Mouse (Mus musculus): ENCODE results near the gene 2610008E11Rik.
"Not testable (repeated sequence)": the region's sequence is repeated elsewhere in the genome, so short reads cannot be mapped to it uniquely, and the experiment has no call there.

2610008E11Rik gene

DNA sequence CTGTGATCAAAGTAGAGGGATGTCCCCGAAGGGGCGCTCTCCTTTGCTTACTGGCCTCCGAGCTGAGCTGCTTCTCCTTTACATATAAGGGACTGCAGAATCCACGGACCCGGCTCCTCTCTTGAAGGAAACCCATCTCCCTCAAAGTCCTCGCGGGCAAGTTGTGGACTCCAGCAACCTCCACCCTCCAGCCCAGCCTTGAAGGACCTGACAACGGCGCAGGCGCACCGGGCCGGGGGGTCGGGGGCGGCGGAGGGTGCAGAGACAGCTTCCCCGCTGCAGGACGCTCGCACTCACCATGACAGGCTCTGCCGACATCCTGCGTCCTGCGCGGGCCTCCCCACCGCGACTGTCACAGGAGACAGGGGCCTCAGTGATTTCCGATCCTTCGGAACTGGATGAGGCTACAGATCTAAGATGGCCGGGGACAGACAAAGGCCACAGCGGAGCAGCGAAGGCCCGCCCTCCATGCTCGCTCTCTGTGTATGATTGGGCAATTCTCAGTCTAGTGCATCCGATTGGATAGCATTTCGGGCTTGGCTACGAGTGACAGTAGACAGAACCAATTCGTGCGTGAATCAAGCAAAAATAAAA is at the start of gene 2610008E11Rik:
2610008E11Rik (minus strand) TSS at position 440 of the 594 bp plus-strand sequence.
- DNase-seq (ENCODE audit: low read depth, low spot score), result peak; percentile 97

DNA sequence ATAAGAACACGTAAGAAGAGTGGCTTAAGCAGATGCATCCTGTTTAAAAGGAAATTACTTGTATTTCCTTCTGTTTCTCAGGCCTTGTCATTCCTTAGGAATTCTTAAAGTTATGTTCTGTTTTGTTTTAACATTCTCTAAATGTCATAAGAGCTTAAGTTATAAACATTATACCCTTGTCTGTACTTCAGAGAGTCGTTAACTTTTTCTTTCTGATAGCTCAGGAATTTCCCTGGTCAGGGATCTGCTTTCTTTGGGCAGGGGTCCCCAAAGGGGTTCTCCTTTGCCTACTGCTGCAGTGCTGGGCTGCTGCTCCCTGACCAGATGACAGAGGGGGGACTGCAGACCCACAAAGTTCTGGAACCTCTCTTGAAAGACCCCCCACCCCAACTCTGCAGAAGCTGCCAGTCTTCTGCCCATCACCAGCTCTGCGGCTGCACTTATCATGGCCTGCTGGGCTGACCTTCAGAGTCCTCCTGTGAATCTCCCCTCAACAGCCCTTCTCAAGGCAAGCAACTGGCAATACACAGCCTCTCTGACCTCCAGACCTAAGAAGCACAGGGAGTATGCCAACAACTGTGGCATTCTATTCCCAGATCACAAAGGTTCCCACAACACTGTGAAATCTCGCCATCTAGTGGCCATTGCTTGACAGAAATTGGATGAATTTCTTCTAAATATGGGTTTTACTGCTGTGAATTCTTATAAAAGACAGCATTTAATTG is 18.9 kb upstream of the 2610008E11Rik start:
- DNase-seq (ENCODE audit: low read depth, low spot score), result peak; percentile 79

DNA sequence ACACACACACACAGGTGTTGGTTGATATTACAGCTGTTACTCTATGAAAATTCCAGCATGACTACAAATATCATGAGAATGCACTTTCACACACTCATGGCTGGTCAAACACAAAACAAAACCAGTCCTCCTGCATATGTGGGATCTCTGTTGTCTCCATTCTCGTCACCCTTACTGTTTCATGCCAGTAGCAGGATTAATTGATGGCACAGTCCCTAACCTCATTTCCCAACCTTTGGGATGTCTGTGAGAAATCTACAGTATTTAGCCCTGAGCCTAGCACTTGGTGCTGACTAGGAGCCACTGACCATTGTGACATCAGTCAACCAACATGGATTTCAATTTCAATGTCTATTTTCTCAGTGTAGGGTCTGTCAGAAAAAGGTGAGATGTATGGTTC is 17.7 kb upstream of the 2610008E11Rik start:
- DNase-seq (ENCODE audit: low read depth, low spot score), result no peak

DNA sequence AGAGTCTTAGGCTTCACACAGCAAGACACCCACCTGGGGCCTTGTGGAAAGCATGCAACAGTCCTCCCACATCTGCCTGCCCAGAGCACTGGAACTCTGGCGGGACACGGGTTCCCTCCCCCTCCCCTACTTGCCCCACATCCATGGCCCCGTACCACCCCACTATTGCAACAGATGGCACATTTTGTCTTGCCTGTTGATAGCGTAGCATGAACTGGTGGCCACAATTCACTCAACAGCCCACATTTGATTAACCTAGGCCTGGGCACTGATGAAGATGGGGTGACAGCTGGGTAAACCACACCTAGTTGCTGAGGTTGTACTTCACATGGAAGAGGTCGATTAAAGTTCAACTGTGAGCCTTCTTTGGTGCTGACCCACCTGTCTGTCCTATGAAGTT is 13.1 kb upstream of the 2610008E11Rik start:
- DNase-seq (ENCODE audit: low read depth, low spot score), result no peak

DNA sequence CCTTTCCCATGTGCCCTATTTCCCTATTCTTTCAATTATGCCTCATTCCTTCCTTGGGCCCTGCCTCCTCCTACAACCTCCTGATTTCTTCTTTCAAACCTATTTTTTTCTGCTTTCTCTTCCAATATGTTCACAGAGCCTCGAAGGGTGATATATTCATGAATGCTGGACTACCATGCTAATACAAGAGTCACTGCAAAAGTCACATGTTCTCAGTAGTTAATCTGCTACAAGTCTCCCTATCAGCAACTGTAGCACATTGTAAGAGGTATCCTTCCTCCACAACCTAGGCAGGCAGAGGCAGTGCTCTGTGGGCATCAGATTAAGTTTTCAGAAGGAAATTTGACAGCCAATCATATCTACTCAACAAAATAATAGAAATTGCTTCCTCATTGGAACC is 11.8 kb upstream of the 2610008E11Rik start:
- no peak for DNase-seq (ENCODE audit: low read depth, low spot score)

DNA sequence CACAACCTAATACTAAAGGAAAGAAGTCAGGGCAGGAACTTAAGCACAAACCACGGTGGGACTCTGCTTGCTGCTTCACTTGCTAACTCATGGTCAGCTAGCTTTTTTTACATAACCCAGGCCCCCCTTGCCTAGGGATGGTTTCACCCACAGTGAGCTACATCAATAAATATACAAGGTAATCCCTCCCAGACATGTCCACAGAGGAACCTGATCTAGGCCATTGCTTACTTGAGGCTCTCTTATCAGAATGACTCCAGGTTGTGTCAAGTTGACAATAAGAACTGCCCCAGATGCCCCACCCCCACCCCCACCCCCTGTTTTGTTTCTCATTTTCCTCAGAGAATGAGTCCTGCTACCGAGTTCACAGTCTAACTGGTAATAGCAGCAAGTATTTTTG is 10.1 kb upstream of the 2610008E11Rik start:
- DNase-seq (ENCODE audit: low read depth, low spot score), result no peak

DNA sequence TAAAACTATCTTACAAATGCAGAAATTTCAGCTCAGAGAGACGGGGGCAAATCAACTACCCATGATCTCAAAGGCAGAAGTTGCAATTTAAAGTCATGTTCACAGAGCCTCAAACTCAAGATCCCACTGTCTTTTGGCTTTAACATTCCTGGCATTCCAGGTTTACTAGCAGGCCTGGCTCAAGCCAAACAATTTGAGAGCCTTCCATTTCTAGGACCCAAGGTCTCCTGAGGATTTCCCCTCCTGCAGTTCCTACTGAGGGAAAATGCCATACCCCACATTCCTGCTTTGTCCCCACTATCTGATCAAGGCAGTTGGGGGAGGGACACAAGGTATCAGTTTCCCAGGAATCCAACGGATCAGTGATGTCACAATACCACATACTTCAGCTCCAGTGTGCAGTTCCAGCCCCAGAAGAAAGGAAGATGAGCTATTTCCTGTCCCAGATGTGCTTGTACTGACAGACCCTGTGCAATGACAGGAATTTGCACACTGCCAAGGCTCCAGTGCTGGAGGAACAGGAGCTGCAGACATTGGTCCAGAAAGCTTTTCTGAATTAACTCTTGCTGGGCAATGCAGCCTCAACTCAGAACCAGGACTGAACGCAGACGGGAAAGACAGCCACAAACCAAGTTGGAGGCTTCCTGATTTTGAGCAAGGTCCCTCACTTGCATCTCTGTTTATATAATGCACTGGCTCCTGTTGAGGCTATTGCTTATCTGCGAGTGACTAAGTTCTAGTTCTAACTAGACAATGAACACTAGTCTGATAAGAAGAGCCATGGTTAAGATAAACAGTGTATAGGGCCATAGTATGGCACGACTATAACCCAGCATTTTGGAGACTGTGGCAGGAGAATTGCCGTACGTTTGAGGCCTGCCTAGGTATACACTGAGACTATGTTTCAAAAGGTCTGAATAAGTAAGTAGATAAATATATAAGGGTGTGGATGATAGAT is 9.2 kb upstream of the 2610008E11Rik start:
- DNase-seq (ENCODE audit: low read depth, low spot score), result peak; percentile 74

DNA sequence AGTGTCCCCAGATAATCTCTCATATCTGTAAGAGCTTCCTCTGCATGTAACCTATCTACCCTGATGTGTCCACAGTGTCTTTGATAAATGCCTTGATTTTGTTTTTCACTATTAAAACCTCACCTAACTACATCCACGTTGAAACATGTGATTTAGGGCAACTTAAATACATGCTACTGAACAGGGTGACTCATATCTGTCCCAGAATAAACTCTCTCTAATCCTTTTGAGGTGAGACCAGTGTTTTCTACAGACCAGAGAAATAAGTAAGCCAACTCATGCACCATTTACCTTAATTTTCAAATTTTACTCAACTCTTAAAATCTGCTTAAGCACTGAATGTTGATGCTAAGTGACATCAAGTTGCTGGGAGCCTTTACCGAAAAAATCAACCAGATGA is 694 bp downstream of the 2610008E11Rik start:
- DNase-seq (ENCODE audit: low read depth, low spot score), result peak; percentile 21

DNA sequence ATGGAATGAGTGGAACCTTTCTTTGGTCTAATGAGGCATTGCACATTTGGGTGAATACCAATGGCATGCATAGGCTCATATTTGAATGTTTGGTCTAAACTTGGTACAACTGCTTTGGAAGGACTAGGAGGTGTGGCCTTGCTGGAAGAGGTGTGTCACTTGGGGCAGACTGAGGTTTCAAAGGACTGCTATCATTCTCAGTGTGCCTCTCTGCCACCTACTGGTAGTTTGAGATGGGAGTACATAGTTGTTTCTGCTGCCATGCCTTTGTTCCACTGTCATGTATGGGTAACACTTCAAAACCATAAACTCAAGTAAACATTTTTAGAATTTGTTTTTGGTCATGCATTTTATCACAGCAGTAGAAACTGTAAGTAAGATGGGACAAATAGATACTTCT is 5.7 kb downstream of the 2610008E11Rik start:
- DNase-seq (ENCODE audit: low read depth, low spot score), result no peak

DNA sequence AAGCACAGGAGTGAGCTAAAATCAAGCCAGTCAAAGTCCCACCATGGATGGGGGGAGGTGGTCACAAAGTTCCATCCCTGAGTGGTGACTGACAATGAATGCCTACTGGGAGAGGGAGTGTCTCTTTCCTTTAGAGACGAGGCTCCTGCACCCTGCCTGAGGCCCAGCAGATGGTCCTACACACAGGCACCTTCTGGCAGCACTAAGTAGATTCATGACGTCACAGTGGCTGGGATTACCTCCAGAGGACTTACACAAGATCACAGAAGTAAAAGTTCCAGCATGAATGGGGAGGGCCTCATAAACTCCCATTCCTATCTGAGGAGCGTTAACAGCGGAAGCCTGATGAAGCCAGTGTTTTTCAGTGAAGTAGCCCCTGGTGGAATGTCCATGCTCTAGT is 8.4 kb downstream of the 2610008E11Rik start:
- DNase-seq (ENCODE audit: low read depth, low spot score), result no peak

DNA sequence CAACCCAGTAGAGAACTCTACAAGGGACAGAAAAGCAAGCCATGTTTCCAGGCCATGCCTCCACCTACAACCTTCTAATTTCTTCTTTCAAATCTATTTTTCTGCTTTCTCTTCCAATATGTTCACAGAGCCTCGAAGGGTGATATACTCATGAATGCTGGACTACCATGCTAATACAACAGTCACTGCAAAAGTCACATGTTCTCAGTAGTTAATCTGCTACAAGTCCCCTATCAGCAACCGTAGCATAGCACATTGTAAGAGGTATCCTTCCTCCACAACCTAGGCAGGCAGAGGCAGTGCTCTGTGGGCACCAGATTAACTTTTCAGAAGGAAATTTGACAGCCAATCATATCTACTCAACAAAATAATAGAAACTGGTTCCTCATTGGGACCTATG is 10.8 kb downstream of the 2610008E11Rik start:
- DNase-seq (ENCODE audit: low read depth, low spot score), result no peak

DNA sequence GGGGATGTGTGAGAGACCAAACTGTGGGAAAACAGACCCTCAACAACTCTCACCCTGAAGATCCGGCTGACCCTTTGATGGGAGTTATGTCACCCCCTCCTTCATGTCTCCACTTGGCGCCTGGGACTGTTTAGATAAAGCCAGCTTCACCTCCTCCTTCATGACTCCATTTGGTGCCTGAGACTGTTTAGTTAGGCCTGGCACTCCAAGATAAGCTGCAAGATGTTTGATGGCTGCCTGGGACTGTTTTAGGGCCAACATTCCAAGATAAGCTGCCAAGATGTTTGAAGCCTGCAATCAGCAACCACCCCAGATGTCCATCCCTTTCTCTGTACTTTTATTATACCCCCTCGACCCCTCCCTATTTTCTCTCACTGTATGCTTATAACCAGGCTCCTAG is 40.0 kb downstream of the 2610008E11Rik start:
- DNase-seq (ENCODE audit: low read depth, low spot score), result not testable (repeated sequence)

DNA sequence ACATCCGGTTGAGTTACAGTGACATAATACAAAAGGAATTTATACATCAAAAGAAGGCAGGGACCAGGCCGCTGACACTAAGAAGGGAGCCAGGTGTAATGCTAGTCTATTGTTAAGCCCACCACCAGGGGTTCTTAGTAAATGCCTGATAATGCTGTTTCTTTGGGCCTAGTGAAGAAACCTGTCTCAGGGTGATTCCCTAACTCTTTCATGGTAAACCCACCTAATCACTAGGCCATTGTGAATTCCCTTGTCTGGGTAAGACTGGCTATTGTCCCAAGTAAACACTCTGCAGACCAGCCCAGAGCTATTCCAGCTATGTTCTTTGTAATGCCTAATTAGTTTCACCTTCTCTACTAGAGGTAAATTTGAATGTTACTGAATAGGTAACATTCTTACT is 54.9 kb downstream of the 2610008E11Rik start:
- DNase-seq (ENCODE audit: low read depth, low spot score), result not testable (repeated sequence)

DNA sequence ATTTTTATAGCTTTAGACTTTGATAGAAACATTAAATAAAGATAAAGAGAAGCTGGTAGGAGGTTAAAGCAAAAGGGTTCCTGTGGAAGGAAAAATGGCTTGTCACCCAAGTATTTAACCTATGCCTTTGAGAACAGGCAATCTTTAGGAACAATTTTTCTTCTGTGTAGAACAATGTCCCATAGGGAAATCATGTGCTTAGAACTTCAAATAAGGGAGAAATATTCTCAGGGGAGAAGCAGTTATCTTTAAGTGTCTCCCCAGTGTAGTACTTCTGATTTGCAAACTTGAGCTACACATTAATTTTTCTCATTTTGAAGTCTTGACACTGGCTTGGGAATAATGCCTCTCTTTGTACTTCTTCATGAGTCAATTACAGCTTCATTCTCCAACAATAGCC is 69.0 kb downstream of the 2610008E11Rik start, which contains the start of gene Olfr57:
Olfr57 (plus strand) TSS at position 301 of the 400 bp plus-strand sequence.
- DNase-seq (ENCODE audit: low read depth, low spot score), result no peak

Measured in mesoderm, embryonic 11.5 days (tissue).